Mouse (Mus musculus): ENCODE measurements at regions not wholly inside any gene's neighbourhood (a gene's known extent, or its start where the extent isn't known, plus 50 kb on each side); places are given as distances from the start of the nearest gene placed in this dataset.
"Not testable (repeated sequence)": the region's sequence is repeated elsewhere in the genome, so short reads cannot be mapped to it uniquely, and the experiment has no call there.

DNA sequence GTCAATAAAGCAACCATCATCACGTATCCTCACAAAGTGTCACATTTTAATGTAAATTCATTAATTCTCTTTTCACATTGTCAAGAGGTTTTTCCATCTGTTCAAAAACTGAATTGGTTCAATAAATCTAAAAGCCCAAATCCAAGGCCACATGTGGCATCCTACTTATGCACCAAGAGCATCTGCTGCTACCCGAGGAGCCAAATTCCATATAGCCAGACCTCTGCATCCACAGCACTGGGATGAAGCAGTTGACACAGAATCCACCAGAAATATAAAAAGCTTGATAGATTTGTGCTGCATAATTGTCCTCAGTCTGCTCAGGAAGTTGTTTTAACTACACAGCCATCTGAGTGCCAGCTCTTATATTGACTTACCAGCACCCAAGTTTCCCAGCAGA is 164.4 kb upstream of the Tram1l1 start:
- DNase-seq (ENCODE audit: low spot score) (no peak), ATAC-seq (replicated peaks; ENCODE audit: low FRiP score, low TSS enrichment, low read depth) (no peak)
- no peaks in the 10 kb centered on the region for H3K36me3 ChIP-seq (ENCODE audit: control insufficient read depth, insufficient read depth, low read length)
- H3K4me2 ChIP-seq (ENCODE audit: low read length), result no peak overlapping the region
- no peak overlapping the region for H3K27ac ChIP-seq (ENCODE audit: low read depth)
- no peak overlapping the region for H3K9ac ChIP-seq (ENCODE audit: low read length)
- H3K9me3 ChIP-seq (ENCODE audit: control insufficient read depth, low read length), result no peaks in the 10 kb centered on the region
- H3K4me3 ChIP-seq (ENCODE audit: low read depth, low read length), result no peak overlapping the region
- no peaks in the 10 kb centered on the region for H3K4me1 ChIP-seq (replicated peaks; ENCODE audit: control insufficient read depth, insufficient read depth, low read length)
- 78% methylated on average over 2 of the region's 2 CpGs for WGBS
- H3K27me3 ChIP-seq (replicated peaks; ENCODE audit: control insufficient read depth, insufficient read depth, low read length), result no peaks in the 10 kb centered on the region

DNA sequence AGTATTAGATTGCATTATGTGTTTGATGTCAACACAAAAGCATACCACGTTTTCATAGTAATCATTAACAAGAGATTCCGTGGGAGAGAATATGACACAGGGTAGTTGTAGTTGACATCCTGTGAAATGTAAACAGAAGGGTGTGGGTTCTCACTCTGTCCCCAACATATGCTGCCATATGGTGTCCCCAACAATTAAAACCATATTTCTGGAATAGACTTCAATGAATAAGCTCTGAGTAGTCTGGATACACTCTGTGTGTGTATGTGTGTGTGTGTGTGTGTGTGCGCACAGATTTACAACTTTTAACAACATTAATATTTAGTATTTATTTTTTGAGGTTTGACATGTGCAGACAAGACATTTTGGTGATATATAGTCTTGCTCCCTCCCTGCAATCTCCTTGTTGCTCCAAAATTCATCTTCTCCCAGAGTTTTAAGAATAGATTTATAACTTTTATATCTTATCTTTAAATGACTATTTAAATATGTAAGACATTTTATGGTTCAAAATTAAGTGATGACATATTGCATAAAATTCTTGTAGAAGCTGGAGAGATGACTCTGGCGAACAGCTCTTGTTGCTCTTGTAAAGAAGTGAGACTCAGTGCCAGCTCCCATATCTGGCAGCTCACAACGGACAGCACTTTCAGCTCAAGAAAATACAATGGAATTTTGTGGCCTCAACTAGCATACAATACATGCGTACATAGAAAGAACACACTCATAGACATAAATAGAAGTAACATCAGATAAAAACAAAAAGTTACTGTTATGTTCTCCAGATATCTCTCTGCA is 162.6 kb upstream of the Tram1l1 start:
- no peak overlapping the region for H3K4me3 ChIP-seq (ENCODE audit: low read depth, low read length)
- H3K27ac ChIP-seq (ENCODE audit: low read depth), result no peak overlapping the region
- H3K4me2 ChIP-seq (ENCODE audit: low read length), result no peak overlapping the region
- no peaks in the 10 kb centered on the region for H3K27me3 ChIP-seq (replicated peaks; ENCODE audit: control insufficient read depth, insufficient read depth, low read length)
- H3K9ac ChIP-seq (ENCODE audit: low read length), result no peak overlapping the region
- no peaks in the 10 kb centered on the region for H3K9me3 ChIP-seq (ENCODE audit: control insufficient read depth, low read length)
- ATAC-seq (replicated peaks; ENCODE audit: low FRiP score, low TSS enrichment, low read depth) (no peak), DNase-seq (ENCODE audit: low spot score) (no peak)
- H3K36me3 ChIP-seq (ENCODE audit: control insufficient read depth, insufficient read depth, low read length), result no peaks in the 10 kb centered on the region
- 71% methylated on average over 6 of the region's 6 CpGs for WGBS
- no peaks in the 10 kb centered on the region for H3K4me1 ChIP-seq (replicated peaks; ENCODE audit: control insufficient read depth, insufficient read depth, low read length)

DNA sequence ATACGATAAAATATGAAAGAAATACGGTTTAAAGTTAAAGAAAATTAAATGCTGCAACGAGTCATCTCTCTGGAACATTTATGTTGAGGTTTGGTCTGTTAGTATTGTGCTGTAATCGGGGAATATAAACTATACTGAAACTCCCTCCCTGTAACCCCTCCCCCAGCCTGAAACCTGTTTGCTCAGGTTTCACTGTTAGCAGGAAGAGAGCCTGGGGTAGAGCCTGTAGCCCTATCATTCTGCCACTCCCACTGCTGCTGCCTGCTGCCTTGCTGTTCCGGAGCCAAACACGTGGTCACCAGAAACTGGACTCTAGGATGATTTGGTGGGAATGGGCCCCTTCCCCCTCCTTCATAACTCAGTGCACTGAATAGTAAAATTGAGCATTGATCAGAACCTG is 127.3 kb upstream of the Tram1l1 start:
- not testable (repeated sequence) for H3K4me1 ChIP-seq (replicated peaks; ENCODE audit: control insufficient read depth, insufficient read depth, low read length); H3K4me3 ChIP-seq (ENCODE audit: low read depth, low read length); H3K9ac ChIP-seq (ENCODE audit: low read length); DNase-seq (ENCODE audit: low spot score); H3K4me2 ChIP-seq (ENCODE audit: low read length); H3K27ac ChIP-seq (ENCODE audit: low read depth); H3K27me3 ChIP-seq (replicated peaks; ENCODE audit: control insufficient read depth, insufficient read depth, low read length); H3K36me3 ChIP-seq (ENCODE audit: control insufficient read depth, insufficient read depth, low read length); H3K9me3 ChIP-seq (ENCODE audit: control insufficient read depth, low read length)
- 56% methylated on average over 6 of the region's 6 CpGs for WGBS
- ATAC-seq (replicated peaks; ENCODE audit: low FRiP score, low TSS enrichment, low read depth), result peak; percentile 71; the same call in 1 of the 2 replicates

DNA sequence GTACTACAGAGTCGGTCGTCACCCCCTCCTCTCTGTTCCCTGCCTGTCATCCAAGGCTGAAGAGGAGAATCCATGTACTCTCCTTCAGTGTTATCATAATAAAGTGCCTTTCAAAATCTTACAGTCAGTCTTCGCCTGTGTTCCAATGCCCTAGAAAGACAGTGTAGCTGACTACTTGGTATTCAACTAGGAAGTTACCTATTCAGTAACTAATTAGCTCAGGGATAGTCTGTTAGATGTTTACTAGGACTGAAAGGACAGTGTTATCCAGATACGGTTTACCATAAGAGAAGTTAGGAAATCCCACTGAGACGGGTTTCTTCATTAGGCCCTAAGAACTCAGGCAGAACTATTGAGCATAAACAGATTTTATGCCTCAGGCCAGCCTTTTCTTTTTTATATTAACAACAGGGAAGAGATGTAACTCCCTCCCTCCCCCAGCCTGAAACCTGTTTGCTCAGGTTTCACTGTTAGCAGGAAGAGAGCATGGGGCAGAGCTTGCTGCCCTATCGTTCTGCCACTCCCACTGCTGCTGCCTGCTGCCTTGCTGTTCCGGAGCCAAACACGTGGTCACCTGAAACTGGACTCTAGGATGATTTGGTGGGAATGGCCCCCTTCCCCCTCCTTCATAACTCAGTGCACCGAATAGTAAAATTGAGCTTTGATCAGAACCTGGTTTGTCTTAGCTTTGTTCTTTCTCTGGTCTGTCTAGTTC is 120.3 kb upstream of the Tram1l1 start:
- not testable (repeated sequence) for H3K4me3 ChIP-seq (ENCODE audit: low read depth, low read length); H3K27ac ChIP-seq (ENCODE audit: low read depth); H3K36me3 ChIP-seq (ENCODE audit: control insufficient read depth, insufficient read depth, low read length); H3K9me3 ChIP-seq (ENCODE audit: control insufficient read depth, low read length); H3K4me1 ChIP-seq (replicated peaks; ENCODE audit: control insufficient read depth, insufficient read depth, low read length); H3K27me3 ChIP-seq (replicated peaks; ENCODE audit: control insufficient read depth, insufficient read depth, low read length); DNase-seq (ENCODE audit: low spot score); H3K9ac ChIP-seq (ENCODE audit: low read length); ATAC-seq (replicated peaks; ENCODE audit: low FRiP score, low TSS enrichment, low read depth); H3K4me2 ChIP-seq (ENCODE audit: low read length)
- 73% methylated on average over 9 of the region's 9 CpGs for WGBS

DNA sequence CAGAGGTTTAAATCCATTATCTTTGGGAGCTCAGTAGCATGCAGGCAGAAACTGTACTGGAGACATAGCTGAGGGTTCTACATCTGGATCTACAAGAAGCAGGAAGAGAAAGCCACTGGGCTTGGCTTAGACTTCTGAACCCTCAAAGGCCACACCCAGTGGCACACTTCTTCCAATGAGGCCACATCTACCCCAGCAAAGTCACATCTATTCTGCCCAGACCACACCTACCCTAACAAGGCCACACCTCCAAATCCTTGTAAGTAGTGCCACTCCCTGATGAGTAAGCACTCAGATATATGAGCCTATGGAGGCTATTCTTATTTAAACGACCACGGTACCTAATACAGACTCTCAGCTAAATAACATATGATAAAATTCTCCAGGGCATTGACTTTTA is 103.5 kb upstream of the Tram1l1 start:
- H3K9me3 ChIP-seq (ENCODE audit: control insufficient read depth, low read length), result no peaks in the 10 kb centered on the region
- no peak overlapping the region for H3K27ac ChIP-seq (ENCODE audit: low read depth)
- no peaks in the 10 kb centered on the region for H3K4me1 ChIP-seq (replicated peaks; ENCODE audit: control insufficient read depth, insufficient read depth, low read length)
- H3K4me3 ChIP-seq (ENCODE audit: low read depth, low read length), result no peak overlapping the region
- no peak overlapping the region for H3K4me2 ChIP-seq (ENCODE audit: low read length)
- WGBS, result 87% methylated on average over 2 of the region's 2 CpGs
- no peak for DNase-seq (ENCODE audit: low spot score)
- no peak overlapping the region for H3K9ac ChIP-seq (ENCODE audit: low read length)
- no peak for ATAC-seq (replicated peaks; ENCODE audit: low FRiP score, low TSS enrichment, low read depth)
- H3K36me3 ChIP-seq (ENCODE audit: control insufficient read depth, insufficient read depth, low read length), result no peaks in the 10 kb centered on the region
- H3K27me3 ChIP-seq (replicated peaks; ENCODE audit: control insufficient read depth, insufficient read depth, low read length), result no peaks in the 10 kb centered on the region

DNA sequence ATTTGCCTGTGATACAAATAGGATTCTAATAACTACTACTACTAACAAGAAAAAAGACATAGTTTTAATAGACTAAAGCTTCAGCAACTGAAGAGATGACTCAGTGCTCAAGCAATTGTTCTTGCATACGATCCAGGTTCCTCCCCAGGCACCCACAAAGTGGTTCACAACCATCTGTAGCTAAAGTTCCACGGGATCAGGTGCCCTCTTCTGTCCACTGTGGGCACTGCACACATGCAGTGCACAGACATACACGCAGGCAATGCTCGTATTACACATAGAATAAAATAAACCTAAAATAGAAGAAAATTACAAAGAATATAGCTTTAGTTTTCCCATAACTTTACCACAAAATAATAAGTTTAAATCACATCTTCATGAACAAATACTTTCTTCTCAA is 94.7 kb upstream of the Tram1l1 start:
- DNase-seq (ENCODE audit: low spot score), result no peak
- no peak overlapping the region for H3K4me3 ChIP-seq (ENCODE audit: low read depth, low read length)
- no peak overlapping the region for H3K27ac ChIP-seq (ENCODE audit: low read depth)
- no peak overlapping the region for H3K4me2 ChIP-seq (ENCODE audit: low read length)
- no peaks in the 10 kb centered on the region for H3K4me1 ChIP-seq (replicated peaks; ENCODE audit: control insufficient read depth, insufficient read depth, low read length)
- no peak overlapping the region for H3K9ac ChIP-seq (ENCODE audit: low read length)
- ATAC-seq (replicated peaks; ENCODE audit: low FRiP score, low TSS enrichment, low read depth), result no peak
- no peaks in the 10 kb centered on the region for H3K36me3 ChIP-seq (ENCODE audit: control insufficient read depth, insufficient read depth, low read length)
- H3K27me3 ChIP-seq (replicated peaks; ENCODE audit: control insufficient read depth, insufficient read depth, low read length), result no peaks in the 10 kb centered on the region
- 81% methylated on average over 4 of the region's 4 CpGs for WGBS
- no peaks in the 10 kb centered on the region for H3K9me3 ChIP-seq (ENCODE audit: control insufficient read depth, low read length)

DNA sequence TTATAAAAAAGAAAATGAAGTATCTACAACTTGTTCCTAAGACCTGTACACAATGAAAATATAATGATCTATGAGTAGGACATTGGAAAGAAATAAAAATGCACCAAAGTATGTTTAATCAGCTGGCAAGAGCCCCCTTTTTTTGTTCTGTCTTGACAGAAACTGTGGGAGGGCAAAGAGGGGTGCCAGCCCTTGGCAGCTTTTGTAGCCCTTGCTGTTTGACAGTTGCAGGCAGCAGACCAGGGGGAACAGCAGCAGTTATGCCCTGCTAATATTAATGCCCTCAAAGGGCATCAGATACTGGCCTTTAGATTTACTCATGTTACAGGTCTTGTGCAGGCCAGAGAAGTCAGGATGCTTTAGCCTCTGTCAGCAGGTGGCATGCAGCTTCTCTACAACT is 93.0 kb upstream of the Tram1l1 start:
- Histone ChIP-seq H3K4me2 (ENCODE audit: low read length) (no peak overlapping the region), H3K27ac (ENCODE audit: low read depth) (no peak overlapping the region), H3K27me3 (replicated peaks; ENCODE audit: control insufficient read depth, insufficient read depth, low read length) (no peaks in the 10 kb centered on the region), H3K36me3 (ENCODE audit: control insufficient read depth, insufficient read depth, low read length) (no peaks in the 10 kb centered on the region), H3K4me1 (replicated peaks; ENCODE audit: control insufficient read depth, insufficient read depth, low read length) (no peaks in the 10 kb centered on the region), H3K9ac (ENCODE audit: low read length) (no peak overlapping the region), H3K9me3 (ENCODE audit: control insufficient read depth, low read length) (no peaks in the 10 kb centered on the region), H3K4me3 (ENCODE audit: low read depth, low read length) (no peak overlapping the region)
- ATAC-seq (replicated peaks; ENCODE audit: low FRiP score, low TSS enrichment, low read depth), result no peak
- no peak for DNase-seq (ENCODE audit: low spot score)

DNA sequence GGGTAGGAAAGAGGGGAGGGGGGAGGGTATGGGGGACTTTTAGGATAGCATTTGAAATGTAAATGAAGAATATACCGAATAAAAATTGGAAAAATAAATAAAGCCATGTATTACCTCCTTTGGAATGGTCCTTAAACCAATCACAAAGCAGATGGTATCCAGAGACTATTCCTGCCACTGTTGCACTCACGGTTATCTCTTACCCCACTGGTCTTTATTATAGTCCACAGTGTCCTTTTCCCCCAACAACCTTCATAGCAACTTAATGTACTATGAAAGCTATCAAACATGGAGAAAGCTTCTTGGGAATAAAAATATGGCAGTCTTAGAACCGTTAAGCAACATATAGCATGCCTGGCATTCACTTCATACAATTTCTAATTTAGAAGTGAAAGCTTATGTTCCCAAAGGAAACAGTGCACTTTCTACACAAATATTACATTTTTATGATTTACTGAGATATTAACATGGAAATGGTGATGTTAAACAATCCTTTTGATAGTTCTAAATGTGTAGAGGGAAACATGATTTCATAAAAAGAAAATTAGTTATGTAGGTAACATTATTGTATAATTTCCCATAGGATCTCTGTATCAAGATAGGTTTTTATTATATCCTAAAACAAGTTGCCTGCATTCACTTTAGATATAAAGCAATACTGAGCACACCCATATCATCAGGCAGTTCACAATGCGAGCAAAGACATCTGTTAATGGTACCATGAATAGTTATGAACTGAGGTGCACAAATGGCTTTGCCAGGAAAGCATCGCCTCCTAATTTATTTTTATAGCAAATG is 79.5 kb upstream of the Tram1l1 start:
- no peaks in the 10 kb centered on the region for H3K36me3 ChIP-seq (ENCODE audit: control insufficient read depth, insufficient read depth, low read length)
- H3K4me3 ChIP-seq (ENCODE audit: low read depth, low read length), result no peak overlapping the region
- no peak for ATAC-seq (replicated peaks; ENCODE audit: low FRiP score, low TSS enrichment, low read depth)

More for the DNA sequence above, 79.5 kb upstream of the Tram1l1 start:
- no peaks in the 10 kb centered on the region for H3K4me1 ChIP-seq (replicated peaks; ENCODE audit: control insufficient read depth, insufficient read depth, low read length)
- no peaks in the 10 kb centered on the region for H3K27me3 ChIP-seq (replicated peaks; ENCODE audit: control insufficient read depth, insufficient read depth, low read length)
- no peak overlapping the region for H3K27ac ChIP-seq (ENCODE audit: low read depth)
- DNase-seq (ENCODE audit: low spot score), result no peak
- 83% methylated on average over 5 of the region's 5 CpGs for WGBS
- H3K9me3 ChIP-seq (ENCODE audit: control insufficient read depth, low read length), result no peaks in the 10 kb centered on the region
- H3K4me2 ChIP-seq (ENCODE audit: low read length), result no peak overlapping the region
- H3K9ac ChIP-seq (ENCODE audit: low read length), result no peak overlapping the region

Data from intestine, embryonic 14.5 days (tissue).